Mouse (Mus musculus) heart, embryonic 13.5 days (tissue): Measurements from ENCODE around the gene Aars2. TPM values are rescaled to one million over a fixed set of nuclear protein-coding genes. Genes with fewer than 3 reads are reported as not detected.

Experiments used
- ATAC-seq: fragments of 200-750 bp; cut with Nextera tagmentation; 2 replicates; pipeline ENCODE4 v1.8.0; 2017; ENCODE audit warnings: moderate TSS enrichment; ENCODE audit not compliant: insufficient number of reproducible peaks, low FRiP score, low TSS enrichment; ENCODE audit errors: extremely low read depth
- H3K27ac ChIP-seq: fragments of 300-500 bp; sonication (generic); replicated peaks from 2 replicates; pipeline ENCODE4 v1.5.1; 2015; ENCODE audit warnings: moderate library complexity, mild to moderate bottlenecking, inconsistent platforms
- H3K27me3 ChIP-seq: fragments of 300-500 bp; sonication (generic); replicated peaks from 2 replicates; pipeline ENCODE4 v1.6.1; 2015; ENCODE audit warnings: mild to moderate bottlenecking, inconsistent platforms
- H3K36me3 ChIP-seq: fragments of 300-500 bp; sonication (generic); 2 replicates; pipeline ENCODE4 v1.6.1; 2015; ENCODE audit warnings: mild to moderate bottlenecking, inconsistent platforms
- H3K4me1 ChIP-seq: fragments of 300-500 bp; sonication (generic); 2 replicates; pipeline ENCODE4 v1.6.1; 2015; ENCODE audit warnings: inconsistent platforms
- H3K4me2 ChIP-seq: fragments of 300-500 bp; sonication (generic); 2 replicates; pipeline ENCODE4 v1.6.1; 2015; ENCODE audit warnings: inconsistent platforms, mild to moderate bottlenecking, moderate library complexity
- H3K4me3 ChIP-seq: fragments of 300-500 bp; sonication (generic); 2 replicates; pipeline ENCODE4 v1.5.1; 2015; ENCODE audit warnings: moderate library complexity, mild to moderate bottlenecking, inconsistent platforms
- H3K9ac ChIP-seq: fragments of 300-500 bp; sonication (generic); 2 replicates; pipeline ENCODE4 v1.6.1; 2015; ENCODE audit warnings: inconsistent platforms, mild to moderate bottlenecking, moderate library complexity
- H3K9me3 ChIP-seq: fragments of 300-500 bp; sonication (generic); 2 replicates; pipeline ENCODE4 v1.6.1; 2016; ENCODE audit warnings: inconsistent platforms
- WGBS: fragments of 180-500 bp; shearing (Covaris S2); methylation state at CpG from one replicate; pipeline ENCODE4 v1.1.7; 2015; ENCODE audit warnings: mixed read lengths; 5-methylcytosine and 5-hydroxymethylcytosine counted together
- polyA plus RNA-seq: library from polyadenylated mRNA; unstranded; fragments of >200 nt; fragmentation: Nextera tagmentation; extraction: Ambion mirVana; gene quantifications from 2 replicates; pipeline ENCODE4 v1.2.1, GENCODE M21; 2015

The Aars2 gene
- polyA plus RNA-seq, 1 experiment from 2014 or later, result 19.8 TPM

DNA sequence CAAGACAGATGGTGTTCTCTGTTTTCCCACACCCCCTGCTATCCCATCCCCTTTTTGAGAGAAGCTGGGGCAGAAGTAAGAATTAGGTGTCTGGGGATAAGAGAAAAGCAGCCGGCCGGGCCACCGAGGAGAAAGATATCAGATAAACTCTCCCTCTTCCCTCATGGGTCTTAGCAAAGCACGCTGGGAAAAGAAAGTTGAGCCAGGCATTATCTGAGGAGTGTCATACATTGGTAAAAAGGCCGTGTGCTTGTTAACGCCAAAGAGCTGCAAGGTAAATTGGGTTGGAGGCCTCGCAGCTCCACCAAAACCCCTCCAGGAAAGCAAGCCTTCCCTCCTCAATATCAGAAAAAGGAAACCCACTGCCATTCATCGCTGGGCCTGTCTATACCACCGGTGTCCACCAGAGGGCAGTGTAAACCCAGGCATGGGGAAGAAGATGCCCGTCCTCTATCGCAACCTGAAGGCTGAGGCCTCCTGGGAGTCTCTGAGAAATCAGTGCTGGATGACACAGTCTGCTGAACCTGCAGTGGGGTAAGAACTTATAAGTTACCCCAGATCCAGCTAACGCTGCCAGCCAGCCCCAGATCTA is 28.3 kb upstream of the Aars2 start:
- Histone ChIP-seq H3K27ac (no peak overlapping the region), H3K9ac (peak overlapping the region; percentile 9; the same call in 1 of the 2 replicates), H3K4me1 (peaks cover 8% of the 10 kb centered on the region; the same call in 1 of the 2 replicates), H3K4me2 (no peak overlapping the region), H3K27me3 (peaks cover 39% of the 10 kb centered on the region), H3K4me3 (no peak overlapping the region), H3K36me3 (no peaks in the 10 kb centered on the region), H3K9me3 (0 out of 2 replicates have a peak, but pooled peaks cover 5% of the 10 kb centered on the region)
- ATAC-seq, result no peak
- 6% methylated on average over 12 of the region's 12 CpGs for WGBS

DNA sequence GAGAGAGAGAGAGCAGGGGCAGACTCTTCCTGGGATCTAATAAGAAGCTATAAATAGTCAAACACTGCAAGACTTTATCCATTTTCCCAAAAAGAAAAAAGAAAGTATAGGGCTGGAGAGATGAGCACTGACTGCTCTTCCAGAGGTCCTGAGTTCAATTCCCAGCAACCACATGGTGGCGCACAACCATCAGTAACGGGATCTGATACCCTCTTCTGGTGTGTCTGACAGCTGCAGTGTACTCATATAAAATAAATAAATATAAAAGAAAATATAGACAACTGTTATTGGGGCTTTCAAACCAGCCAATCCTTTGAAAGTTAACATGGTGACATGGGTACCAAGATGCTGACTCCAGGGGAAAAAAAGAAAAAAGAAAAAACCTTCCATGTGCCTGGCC is 26.2 kb upstream of the Aars2 start:
- 0 out of 2 replicates have a peak, but pooled peaks cover 3% of the 10 kb centered on the region for H3K4me1 ChIP-seq
- H3K27ac ChIP-seq, result no peak overlapping the region
- no peak for ATAC-seq
- H3K4me2 ChIP-seq, result no peak overlapping the region
- H3K9me3 ChIP-seq, result 0 out of 2 replicates have a peak, but pooled peaks cover 5% of the 10 kb centered on the region
- no peak overlapping the region for H3K4me3 ChIP-seq
- no peaks in the 10 kb centered on the region for H3K36me3 ChIP-seq
- peaks cover 32% of the 10 kb centered on the region for H3K27me3 ChIP-seq
- no peak overlapping the region for H3K9ac ChIP-seq
- WGBS, result 21% methylated on average over 2 of the region's 2 CpGs

DNA sequence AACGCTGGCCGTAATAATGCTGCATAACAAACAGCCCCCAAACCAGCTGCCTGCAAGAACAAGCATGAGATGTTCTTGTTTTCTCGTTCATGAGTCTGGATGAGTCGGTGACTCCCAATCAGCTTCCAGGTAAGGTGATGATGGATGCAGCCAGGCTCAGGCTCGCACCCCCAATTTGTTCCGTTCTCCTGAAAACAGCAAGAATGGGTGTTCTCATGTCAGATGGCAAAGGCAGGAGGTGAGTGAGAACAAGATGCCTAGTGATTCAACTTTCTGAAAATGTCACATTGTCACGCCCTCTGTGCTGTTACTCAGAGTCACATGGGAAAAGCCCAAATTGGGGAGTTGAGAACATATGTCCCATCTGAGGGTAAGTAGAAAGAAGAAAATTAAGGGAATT is 21.1 kb upstream of the Aars2 start:
- Histone ChIP-seq H3K9me3 (0 out of 2 replicates have a peak, but pooled peaks cover 5% of the 10 kb centered on the region), H3K27me3 (peaks cover 10% of the 10 kb centered on the region; the same call in 1 of the 2 replicates), H3K9ac (no peak overlapping the region), H3K4me1 (0 out of 2 replicates have a peak, but pooled peaks cover 3% of the 10 kb centered on the region), H3K27ac (no peak overlapping the region), H3K4me2 (no peak overlapping the region), H3K4me3 (no peak overlapping the region), H3K36me3 (no peaks in the 10 kb centered on the region)
- WGBS, result 77% methylated on average over 7 of the region's 7 CpGs
- no peak for ATAC-seq

GRCm38 (mm10) chr17:45487216-45487615 is 19.4 kb upstream of the Aars2 start:
- WGBS, result 9% methylated on average over 5 of the region's 5 CpGs
- H3K9me3 ChIP-seq, result no peaks in the 10 kb centered on the region
- H3K9ac ChIP-seq, result no peak overlapping the region
- H3K4me3 ChIP-seq, result no peak overlapping the region
- peaks cover 10% of the 10 kb centered on the region for H3K4me1 ChIP-seq
- H3K4me2 ChIP-seq, result no peak overlapping the region
- no peak overlapping the region for H3K27ac ChIP-seq
- no peak for ATAC-seq
- H3K27me3 ChIP-seq, result peaks cover 14% of the 10 kb centered on the region
- H3K36me3 ChIP-seq, result no peaks in the 10 kb centered on the region

GRCm38 (mm10) chr17:45488321-45489254 is 18.1 kb upstream of the Aars2 start:
- Histone ChIP-seq H3K9me3 (no peaks in the 10 kb centered on the region), H3K4me3 (no peak overlapping the region), H3K27me3 (peaks cover 26% of the 10 kb centered on the region), H3K36me3 (no peaks in the 10 kb centered on the region), H3K4me1 (peaks cover 10% of the 10 kb centered on the region), H3K9ac (no peak overlapping the region), H3K4me2 (no peak overlapping the region), H3K27ac (no peak overlapping the region)
- ATAC-seq, result no peak
- WGBS, result 81% methylated on average over 23 of the region's 23 CpGs

GRCm38 (mm10) chr17:45489736-45490135 is 16.9 kb upstream of the Aars2 start:
- Histone ChIP-seq H3K9me3 (no peaks in the 10 kb centered on the region), H3K36me3 (no peaks in the 10 kb centered on the region), H3K9ac (no peak overlapping the region), H3K27me3 (peaks cover 27% of the 10 kb centered on the region), H3K4me2 (no peak overlapping the region), H3K27ac (no peak overlapping the region), H3K4me3 (no peak overlapping the region), H3K4me1 (peaks cover 10% of the 10 kb centered on the region)
- WGBS, result 78% methylated on average over 6 of the region's 6 CpGs
- no peak for ATAC-seq

- Histone ChIP-seq H3K27ac (no peak overlapping the region), H3K36me3 (no peaks in the 10 kb centered on the region), H3K27me3 (peaks cover 25% of the 10 kb centered on the region), H3K9me3 (no peaks in the 10 kb centered on the region), H3K4me1 (peaks cover 10% of the 10 kb centered on the region), H3K4me3 (no peak overlapping the region), H3K4me2 (peak overlapping the region; percentile 7; the same call in 1 of the 2 replicates), H3K9ac (no peak overlapping the region)
- no peak for ATAC-seq
- 52% methylated on average over 13 of the region's 13 CpGs for WGBS
Observed at GRCm38 (mm10) chr17:45490532-45491154, 16.0 kb upstream of the Aars2 start.

- Histone ChIP-seq H3K4me2 (no peak overlapping the region), H3K9ac (no peak overlapping the region), H3K4me3 (no peak overlapping the region), H3K36me3 (no peaks in the 10 kb centered on the region), H3K9me3 (no peaks in the 10 kb centered on the region), H3K4me1 (peaks cover 15% of the 10 kb centered on the region), H3K27me3 (peaks cover 20% of the 10 kb centered on the region), H3K27ac (no peak overlapping the region)
- ATAC-seq, result no peak
- WGBS, result 71% methylated on average over 11 of the region's 11 CpGs
Observed at GRCm38 (mm10) chr17:45495398-45495797, 11.2 kb upstream of the Aars2 start.

GRCm38 (mm10) chr17:45498397-45498796 is 8.2 kb upstream of the Aars2 start:
- H3K9me3 ChIP-seq, result no peaks in the 10 kb centered on the region
- peaks cover 7% of the 10 kb centered on the region; the same call in 1 of the 2 replicates for H3K27me3 ChIP-seq
- 61% methylated on average over 13 of the region's 13 CpGs for WGBS
- no peak overlapping the region for H3K4me2 ChIP-seq
- H3K9ac ChIP-seq, result no peak overlapping the region
- H3K4me1 ChIP-seq, result peaks cover 22% of the 10 kb centered on the region
- H3K36me3 ChIP-seq, result no peaks in the 10 kb centered on the region
- no peak overlapping the region for H3K27ac ChIP-seq
- H3K4me3 ChIP-seq, result no peak overlapping the region
- ATAC-seq, result no peak

- Histone ChIP-seq H3K9me3 (no peaks in the 10 kb centered on the region), H3K9ac (no peak overlapping the region), H3K27me3 (no peaks in the 10 kb centered on the region), H3K4me2 (no peak overlapping the region), H3K27ac (no peak overlapping the region), H3K36me3 (no peaks in the 10 kb centered on the region), H3K4me1 (peaks cover 27% of the 10 kb centered on the region), H3K4me3 (no peak overlapping the region)
- 44% methylated on average over 2 of the region's 2 CpGs for WGBS
- no peak for ATAC-seq
Observed at GRCm38 (mm10) chr17:45499516-45499915, 7.1 kb upstream of the Aars2 start.

DNA sequence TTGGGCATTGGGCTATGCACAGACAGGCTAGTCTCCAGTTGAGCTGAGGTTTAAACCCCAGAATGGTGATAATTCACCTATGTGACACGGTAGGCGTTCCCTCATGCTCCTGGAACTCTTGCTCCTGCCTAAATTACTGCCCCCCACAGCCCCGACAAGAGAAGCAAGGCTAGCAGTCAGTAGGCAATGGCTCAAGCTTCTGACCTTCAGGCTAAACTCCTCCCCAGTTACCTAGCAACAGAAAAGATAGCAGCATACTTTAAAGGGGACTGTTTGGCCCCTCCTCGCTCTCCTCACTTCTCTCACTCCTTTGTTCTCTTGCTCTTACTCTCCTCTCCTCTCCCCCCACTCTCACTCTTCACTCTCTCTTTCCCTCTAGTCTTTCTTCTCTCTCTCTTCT is 5.7 kb upstream of the Aars2 start:
- Histone ChIP-seq H3K9me3 (no peaks in the 10 kb centered on the region), H3K27me3 (no peaks in the 10 kb centered on the region)
- 26% methylated on average over 4 of the region's 4 CpGs for WGBS

More for the DNA sequence above, 5.7 kb upstream of the Aars2 start:
- Histone ChIP-seq H3K9ac (no peak overlapping the region), H3K4me2 (no peak overlapping the region), H3K36me3 (no peaks in the 10 kb centered on the region), H3K27ac (no peak overlapping the region), H3K4me3 (no peak overlapping the region), H3K4me1 (peaks cover 28% of the 10 kb centered on the region)
- ATAC-seq, result no peak
